Mouse (Mus musculus): ENCODE measurements around the gene Fahd1. TPM values are rescaled to one million over a fixed set of nuclear protein-coding genes. Genes with fewer than 3 reads are reported as not detected.

Gene Fahd1
- polyA plus RNA-seq, 1 experiment from 2014 or later: 115 TPM

GRCm38 (mm10) chr17:24886134-24886931, 36.2 kb upstream of the Fahd1 start, which contains the start of the genes Nubp2 and Spsb3:
Gene Nubp2 (minus strand): TSS chr17:24886349.
Gene Spsb3 (plus strand): TSS chr17:24886643.
- peaks cover 20% of the 10 kb centered on the region for H3K4me1 ChIP-seq (ENCODE audit: control insufficient read depth, insufficient read depth, low read length)
- under 1% methylated on average over 69 of the region's 69 CpGs for WGBS
- H3K27ac ChIP-seq (ENCODE audit: low read length): peak within 1 kb of the TSS; percentile 20; the same call in 1 of the 2 replicates
- ATAC-seq: peak; percentile 97
- H3K27me3 ChIP-seq (replicated peaks; ENCODE audit: control insufficient read depth, insufficient read depth, low read length): no peaks in the 10 kb centered on the region
- H3K4me2 ChIP-seq (ENCODE audit: low read depth, low read length): peak within 1 kb of the TSS; percentile 95
- peaks cover 14% of the 10 kb centered on the region; the same call in 1 of the 2 replicates for H3K36me3 ChIP-seq (ENCODE audit: control insufficient read depth, insufficient read depth, low read length)
- no peaks in the 10 kb centered on the region for H3K9me3 ChIP-seq (ENCODE audit: control insufficient read depth, low read length)
- peak within 1 kb of the TSS; percentile 88 for H3K9ac ChIP-seq (ENCODE audit: low read depth, low read length)
- peak within 1 kb of the TSS; percentile 90 for H3K4me3 ChIP-seq (ENCODE audit: low read length)

- Histone ChIP-seq H3K27me3 (replicated peaks; ENCODE audit: control insufficient read depth, insufficient read depth, low read length) (no peaks in the 10 kb centered on the region), H3K4me3 (ENCODE audit: low read length) (peak overlapping the region; percentile 85), H3K36me3 (ENCODE audit: control insufficient read depth, insufficient read depth, low read length) (peaks cover 8% of the 10 kb centered on the region; the same call in 1 of the 2 replicates), H3K9ac (ENCODE audit: low read depth, low read length) (peak overlapping the region; percentile 79), H3K4me2 (ENCODE audit: low read depth, low read length) (peak overlapping the region; percentile 88), H3K4me1 (ENCODE audit: control insufficient read depth, insufficient read depth, low read length) (peaks cover 20% of the 10 kb centered on the region), H3K9me3 (ENCODE audit: control insufficient read depth, low read length) (no peaks in the 10 kb centered on the region), H3K27ac (ENCODE audit: low read length) (no peak overlapping the region)
- ATAC-seq: no peak
- 24% methylated on average over 22 of the region's 22 CpGs for WGBS
Measured at GRCm38 (mm10) chr17:24885356-24886133, 35.4 kb upstream of the Fahd1 start.

- Histone ChIP-seq H3K27ac (ENCODE audit: low read length) (no peak overlapping the region), H3K36me3 (ENCODE audit: control insufficient read depth, insufficient read depth, low read length) (0 out of 2 replicates have a peak, but pooled peaks cover 4% of the 10 kb centered on the region), H3K4me3 (ENCODE audit: low read length) (no peak overlapping the region), H3K4me2 (ENCODE audit: low read depth, low read length) (no peak overlapping the region), H3K4me1 (ENCODE audit: control insufficient read depth, insufficient read depth, low read length) (peaks cover 20% of the 10 kb centered on the region), H3K27me3 (replicated peaks; ENCODE audit: control insufficient read depth, insufficient read depth, low read length) (no peaks in the 10 kb centered on the region), H3K9ac (ENCODE audit: low read depth, low read length) (no peak overlapping the region), H3K9me3 (ENCODE audit: control insufficient read depth, low read length) (no peaks in the 10 kb centered on the region)
- 77% methylated on average over 6 of the region's 6 CpGs for WGBS
- no peak for ATAC-seq
Measured at GRCm38 (mm10) chr17:24884391-24884790, 34.2 kb upstream of the Fahd1 start.

- no peaks in the 10 kb centered on the region for H3K9me3 ChIP-seq (ENCODE audit: control insufficient read depth, low read length)
- no peak overlapping the region for H3K4me3 ChIP-seq (ENCODE audit: low read length)
- 52% methylated on average over 7 of the region's 7 CpGs for WGBS
- no peak overlapping the region for H3K9ac ChIP-seq (ENCODE audit: low read depth, low read length)
- no peak for ATAC-seq
- no peak overlapping the region for H3K27ac ChIP-seq (ENCODE audit: low read length)
- no peaks in the 10 kb centered on the region for H3K27me3 ChIP-seq (replicated peaks; ENCODE audit: control insufficient read depth, insufficient read depth, low read length)
- no peak overlapping the region for H3K4me2 ChIP-seq (ENCODE audit: low read depth, low read length)
- 0 out of 2 replicates have a peak, but pooled peaks cover 4% of the 10 kb centered on the region for H3K36me3 ChIP-seq (ENCODE audit: control insufficient read depth, insufficient read depth, low read length)
- H3K4me1 ChIP-seq (ENCODE audit: control insufficient read depth, insufficient read depth, low read length): peaks cover 20% of the 10 kb centered on the region
Measured at GRCm38 (mm10) chr17:24881738-24882440, 31.7 kb upstream of the Fahd1 start.

GRCm38 (mm10) chr17:24878531-24878930, 28.4 kb upstream of the Fahd1 start:
- Histone ChIP-seq H3K9me3 (ENCODE audit: control insufficient read depth, low read length) (no peaks in the 10 kb centered on the region), H3K27me3 (replicated peaks; ENCODE audit: control insufficient read depth, insufficient read depth, low read length) (no peaks in the 10 kb centered on the region), H3K4me1 (ENCODE audit: control insufficient read depth, insufficient read depth, low read length) (peaks cover 10% of the 10 kb centered on the region), H3K4me3 (ENCODE audit: low read length) (peak overlapping the region; percentile 13; the same call in 1 of the 2 replicates), H3K9ac (ENCODE audit: low read depth, low read length) (peak overlapping the region; percentile 64), H3K36me3 (ENCODE audit: control insufficient read depth, insufficient read depth, low read length) (0 out of 2 replicates have a peak, but pooled peaks cover 4% of the 10 kb centered on the region), H3K4me2 (ENCODE audit: low read depth, low read length) (no peak overlapping the region; the same call in 1 of the 2 replicates), H3K27ac (ENCODE audit: low read length) (peak overlapping the region; percentile 74; the same call in 1 of the 2 replicates)
- 63% methylated on average over 8 of the region's 8 CpGs for WGBS
- 0 out of 2 replicates have a peak, but pooled peaks have one; percentile 15 for ATAC-seq

- peaks cover 10% of the 10 kb centered on the region for H3K4me1 ChIP-seq (ENCODE audit: control insufficient read depth, insufficient read depth, low read length)
- peak; percentile 72 for ATAC-seq
- peak overlapping the region; percentile 13 for H3K4me3 ChIP-seq (ENCODE audit: low read length)
- 24% methylated on average over 5 of the region's 5 CpGs for WGBS
- no peaks in the 10 kb centered on the region for H3K9me3 ChIP-seq (ENCODE audit: control insufficient read depth, low read length)
- H3K4me2 ChIP-seq (ENCODE audit: low read depth, low read length): peak overlapping the region; percentile 31
- 0 out of 2 replicates have a peak, but pooled peaks cover 3% of the 10 kb centered on the region for H3K36me3 ChIP-seq (ENCODE audit: control insufficient read depth, insufficient read depth, low read length)
- peak overlapping the region; percentile 64 for H3K9ac ChIP-seq (ENCODE audit: low read depth, low read length)
- no peaks in the 10 kb centered on the region for H3K27me3 ChIP-seq (replicated peaks; ENCODE audit: control insufficient read depth, insufficient read depth, low read length)
- peak overlapping the region; percentile 74 for H3K27ac ChIP-seq (ENCODE audit: low read length)
Measured at GRCm38 (mm10) chr17:24878117-24878397, 27.9 kb upstream of the Fahd1 start.

GRCm38 (mm10) chr17:24877336-24878116, 27.4 kb upstream of the Fahd1 start:
- peak overlapping the region; percentile 64 for H3K9ac ChIP-seq (ENCODE audit: low read depth, low read length)
- no peaks in the 10 kb centered on the region for H3K9me3 ChIP-seq (ENCODE audit: control insufficient read depth, low read length)
- H3K27ac ChIP-seq (ENCODE audit: low read length): peak overlapping the region; percentile 74
- no peaks in the 10 kb centered on the region for H3K36me3 ChIP-seq (ENCODE audit: control insufficient read depth, insufficient read depth, low read length)
- peaks cover 10% of the 10 kb centered on the region for H3K4me1 ChIP-seq (ENCODE audit: control insufficient read depth, insufficient read depth, low read length)
- peak overlapping the region; percentile 31 for H3K4me2 ChIP-seq (ENCODE audit: low read depth, low read length)
- ATAC-seq: peak; percentile 73
- H3K27me3 ChIP-seq (replicated peaks; ENCODE audit: control insufficient read depth, insufficient read depth, low read length): no peaks in the 10 kb centered on the region
- 44% methylated on average over 10 of the region's 10 CpGs for WGBS
- peak overlapping the region; percentile 13; the same call in 1 of the 2 replicates for H3K4me3 ChIP-seq (ENCODE audit: low read length)

- WGBS: 73% methylated on average over 8 of the region's 8 CpGs
- Histone ChIP-seq H3K4me1 (ENCODE audit: control insufficient read depth, insufficient read depth, low read length) (peaks cover 10% of the 10 kb centered on the region), H3K9me3 (ENCODE audit: control insufficient read depth, low read length) (no peaks in the 10 kb centered on the region), H3K27me3 (replicated peaks; ENCODE audit: control insufficient read depth, insufficient read depth, low read length) (no peaks in the 10 kb centered on the region), H3K36me3 (ENCODE audit: control insufficient read depth, insufficient read depth, low read length) (no peaks in the 10 kb centered on the region), H3K27ac (ENCODE audit: low read length) (no peak overlapping the region), H3K4me3 (ENCODE audit: low read length) (no peak overlapping the region), H3K9ac (ENCODE audit: low read depth, low read length) (no peak overlapping the region), H3K4me2 (ENCODE audit: low read depth, low read length) (no peak overlapping the region)
- ATAC-seq: 0 out of 2 replicates have a peak, but pooled peaks have one; percentile 41
Measured at GRCm38 (mm10) chr17:24874989-24875388, 24.8 kb upstream of the Fahd1 start.
